Mouse (Mus musculus) midbrain, embryonic 13.5 days (tissue): Measurements from ENCODE around the gene Dnah17. TPM values are rescaled to one million over a fixed set of nuclear protein-coding genes. Genes with fewer than 3 reads are reported as not detected.

Experiments used
- ATAC-seq: fragments of 200-750 bp; cut with Nextera tagmentation; 2 replicates; pipeline ENCODE4 v1.8.0; 2017; ENCODE audit warnings: mild to moderate bottlenecking, moderate TSS enrichment, moderate library complexity
- H3K27ac ChIP-seq: fragments of 300-500 bp; sonication (generic); 2 replicates; pipeline ENCODE4 v1.5.1; 2015; ENCODE audit warnings: inconsistent platforms, mild to moderate bottlenecking, moderate library complexity
- H3K27me3 ChIP-seq: fragments of 300-500 bp; sonication (generic); 2 replicates; pipeline ENCODE4 v1.6.1; 2015; ENCODE audit warnings: mild to moderate bottlenecking, inconsistent platforms
- H3K36me3 ChIP-seq: fragments of 300-500 bp; sonication (generic); 2 replicates; pipeline ENCODE4 v1.6.1; 2015; ENCODE audit warnings: mild to moderate bottlenecking, inconsistent platforms
- H3K4me1 ChIP-seq: fragments of 300-500 bp; sonication (generic); replicated peaks from 2 replicates; pipeline ENCODE4 v1.6.1; 2015; ENCODE audit warnings: inconsistent platforms
- H3K4me2 ChIP-seq: fragments of 300-500 bp; sonication (generic); replicated peaks from 2 replicates; pipeline ENCODE4 v1.6.1; 2015; ENCODE audit warnings: moderate library complexity, mild to moderate bottlenecking, inconsistent platforms
- H3K4me3 ChIP-seq: fragments of 300-500 bp; sonication (generic); replicated peaks from 2 replicates; pipeline ENCODE4 v1.5.1; 2015; ENCODE audit warnings: mild to moderate bottlenecking, inconsistent platforms
- H3K9ac ChIP-seq: fragments of 300-500 bp; sonication (generic); replicated peaks from 2 replicates; pipeline ENCODE4 v1.6.1; 2015; ENCODE audit warnings: mild to moderate bottlenecking, inconsistent platforms
- H3K9me3 ChIP-seq: fragments of 300-500 bp; sonication (generic); 2 replicates; pipeline ENCODE4 v1.6.1; 2016; ENCODE audit warnings: mild to moderate bottlenecking, inconsistent platforms
- WGBS: fragments of 180-500 bp; shearing (Covaris S2); methylation state at CpG from one replicate; pipeline ENCODE4 v1.1.7; 2015; 5-methylcytosine and 5-hydroxymethylcytosine counted together
- microRNA-seq: library from miRNA; unstranded; fragments of <30 nt; microRNA quantifications from one replicate; pipeline ENCODE4, GENCODE M21; 2016
- polyA plus RNA-seq: library from polyadenylated mRNA; unstranded; fragments of >200 nt; fragmentation: Nextera tagmentation; extraction: Ambion mirVana; gene quantifications from 2 replicates; pipeline ENCODE4 v1.2.1, GENCODE M21; 2015

The Dnah17 gene
- polyA plus RNA-seq, 1 experiment from 2014 or later, result 0.34 TPM

DNA sequence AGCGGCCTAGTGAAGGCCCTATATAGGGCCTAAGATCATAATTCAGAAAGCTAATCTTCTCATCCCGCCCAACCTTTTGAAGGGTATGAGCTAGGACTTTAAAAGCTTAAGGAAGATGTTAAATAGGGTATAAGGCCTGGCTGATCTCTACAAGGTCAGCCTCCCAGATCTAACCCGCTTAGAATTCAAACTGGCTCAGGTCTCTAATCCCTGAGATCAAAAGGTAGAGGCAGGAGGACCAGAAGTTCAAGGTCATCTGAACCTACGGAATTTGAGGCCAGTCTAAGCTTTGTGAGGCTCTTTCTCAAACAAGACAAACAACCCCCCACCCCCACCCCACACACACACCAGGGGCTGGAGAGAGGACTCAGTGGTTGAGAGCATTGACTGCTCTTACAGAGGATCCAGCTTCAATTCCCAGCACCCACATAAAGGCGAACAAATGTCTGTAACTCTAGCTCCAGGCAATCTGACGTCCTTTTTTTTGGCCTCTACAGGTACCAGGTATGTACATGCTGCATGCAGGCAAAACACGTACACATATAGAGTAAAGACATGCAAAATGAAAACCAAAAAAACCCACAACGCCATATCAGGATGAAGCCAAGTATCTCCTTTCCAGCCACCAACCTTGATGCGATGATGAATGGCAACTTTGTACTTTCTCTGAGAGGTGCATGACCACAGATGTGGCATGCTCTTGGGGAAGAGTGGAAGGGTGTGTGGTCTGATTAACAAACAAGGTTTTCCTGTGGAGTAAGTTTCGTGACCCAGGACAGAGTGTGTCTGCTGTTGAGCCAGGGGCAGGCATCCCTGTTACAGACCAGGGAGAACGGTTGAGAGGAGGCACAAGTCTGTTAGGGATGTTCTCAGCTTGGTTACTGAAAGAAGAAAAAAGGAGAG, 157.5 kb downstream of the Dnah17 start:
- Histone ChIP-seq H3K36me3 (no peaks in the 10 kb centered on the region), H3K27ac (no peak overlapping the region), H3K4me3 (no peak overlapping the region), H3K9me3 (no peaks in the 10 kb centered on the region), H3K4me1 (peaks cover 49% of the 10 kb centered on the region), H3K27me3 (peaks cover 15% of the 10 kb centered on the region), H3K9ac (no peak overlapping the region), H3K4me2 (no peak overlapping the region)
- no peak for ATAC-seq
- WGBS, result 49% methylated on average over 11 of the region's 11 CpGs

Small RNA genes within 50 kb of the gene (microRNA-seq; reads per million reads assigned to microRNA genes)
- not detected for gene Mir6933

Other genes with a start within 250 kb of the Dnah17 start
- gene Socs3, start 160.6 kb downstream of the Dnah17 start, polyA plus RNA-seq, result 8.3 and 9.3 TPM in 2 replicates
- gene Pgs1, start 144.3 kb downstream of the Dnah17 start, polyA plus RNA-seq, result 46.0 and 50.8 TPM in 2 replicates
- gene Cyth1, start 118.0 kb upstream of the Dnah17 start, polyA plus RNA-seq, result 22.3 and 30.7 TPM in 2 replicates
- gene Usp36, start 159.6 kb upstream of the Dnah17 start, polyA plus RNA-seq, result 16.3 and 16.8 TPM in 2 replicates
- 0.17 and 0.22 TPM in 2 replicates for gene Cep295nl, start 211.9 kb upstream of the Dnah17 start, polyA plus RNA-seq
- gene Timp2, start 225.1 kb upstream of the Dnah17 start, polyA plus RNA-seq, result 37.2 and 42.2 TPM in 2 replicates